Mouse (Mus musculus) myocyte (in vitro differentiated cells): ENCODE results near the gene Fam122a.

Experiments used
- MAX ChIP-seq: IDR thresholded peaks from one replicate; pipeline ENCODE4 v1.6.1; 2011; ENCODE audit warnings: low read depth, mild to moderate bottlenecking, control low read depth
- POLR2A ChIP-seq: IDR thresholded peaks from one replicate; pipeline ENCODE4 v1.6.1; 2011; ENCODE audit warnings: low read depth, mild to moderate bottlenecking, control low read depth, moderate library complexity; ENCODE audit not compliant: insufficient read length
- REST ChIP-seq: IDR thresholded peaks from one replicate; pipeline ENCODE4 v1.6.1; 2011; ENCODE audit warnings: mild to moderate bottlenecking, control low read depth, moderate library complexity; ENCODE audit not compliant: insufficient read depth, insufficient read length
- TCF12 ChIP-seq: IDR thresholded peaks from one replicate; pipeline ENCODE4 v1.6.1; 2011; ENCODE audit warnings: mild to moderate bottlenecking, control low read depth; ENCODE audit not compliant: poor library complexity, insufficient read depth, severe bottlenecking

DNA sequence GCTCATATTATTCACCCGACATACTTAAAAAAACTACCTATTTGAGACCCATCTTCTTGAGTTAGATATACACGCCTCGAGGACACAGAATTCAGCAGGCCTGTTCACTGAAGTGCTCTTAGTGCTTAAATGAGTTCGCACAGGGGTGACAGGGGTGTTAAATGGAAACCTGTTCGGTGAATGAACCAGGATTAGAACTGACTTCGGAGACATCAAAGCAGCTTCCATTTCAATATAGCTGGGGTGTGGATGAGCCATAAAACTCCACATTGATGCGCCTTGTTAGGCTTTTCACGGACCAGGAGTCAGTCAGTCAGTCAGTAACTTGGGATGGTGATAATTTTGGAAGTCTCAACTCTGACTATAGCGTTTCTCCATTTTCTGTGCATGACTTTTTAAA lies 44.0 kb upstream of the Fam122a start:
- TF ChIP-seq REST = no peak
- TF ChIP-seq POLR2A = no peak
- TF ChIP-seq TCF12 = no peak
- TF ChIP-seq MAX = no peak
